Mouse (Mus musculus): Measurements from ENCODE around the gene Nktr. TPM values are rescaled to one million over a fixed set of nuclear protein-coding genes. Genes with fewer than 3 reads are reported as not detected.

Nktr gene
- polyA plus RNA-seq, 1 experiment from 2014 or later = 43.6 TPM

GRCm38 (mm10) chr9:121684702-121685101 lies 34.3 kb upstream of the Nktr start:
- Histone ChIP-seq H3K4me1 (ENCODE audit: insufficient read depth, low read depth, low read length) (no peaks in the 10 kb centered on the region), H3K27me3 (replicated peaks; ENCODE audit: insufficient read depth, low read length) (no peaks in the 10 kb centered on the region), H3K4me2 (replicated peaks; ENCODE audit: low read depth, low read length) (no peak overlapping the region), H3K27ac (ENCODE audit: low read length) (no peak overlapping the region), H3K4me3 (ENCODE audit: low read depth, low read length) (no peak overlapping the region), H3K9ac (replicated peaks; ENCODE audit: low read depth) (no peak overlapping the region), H3K9me3 (ENCODE audit: low read length) (no peaks in the 10 kb centered on the region), H3K36me3 (ENCODE audit: insufficient read depth, low read length) (peaks cover 12% of the 10 kb centered on the region)
- no peak for DNase-seq (ENCODE audit: low spot score)
- ATAC-seq = no peak
- WGBS = 72% methylated on average over 7 of the region's 7 CpGs
- TF ChIP-seq CTCF (IDR thresholded peaks at IDR 0.05) (no peak), EP300 (IDR thresholded peaks at IDR 0.05) (no peak)

GRCm38 (mm10) chr9:121690200-121690651 lies 28.7 kb upstream of the Nktr start:
- Histone ChIP-seq H3K27ac (ENCODE audit: low read length) (no peak overlapping the region), H3K36me3 (ENCODE audit: insufficient read depth, low read length) (peaks cover 9% of the 10 kb centered on the region), H3K4me3 (ENCODE audit: low read depth, low read length) (no peak overlapping the region), H3K4me2 (replicated peaks; ENCODE audit: low read depth, low read length) (no peak overlapping the region), H3K9ac (replicated peaks; ENCODE audit: low read depth) (no peak overlapping the region), H3K4me1 (ENCODE audit: insufficient read depth, low read depth, low read length) (no peaks in the 10 kb centered on the region), H3K9me3 (ENCODE audit: low read length) (no peaks in the 10 kb centered on the region), H3K27me3 (replicated peaks; ENCODE audit: insufficient read depth, low read length) (no peaks in the 10 kb centered on the region)
- ATAC-seq (no peak), DNase-seq (ENCODE audit: low spot score) (no peak)
- WGBS = 68% methylated on average over 15 of the region's 15 CpGs
- no peak for TF ChIP-seq EP300 (IDR thresholded peaks at IDR 0.05)

DNA sequence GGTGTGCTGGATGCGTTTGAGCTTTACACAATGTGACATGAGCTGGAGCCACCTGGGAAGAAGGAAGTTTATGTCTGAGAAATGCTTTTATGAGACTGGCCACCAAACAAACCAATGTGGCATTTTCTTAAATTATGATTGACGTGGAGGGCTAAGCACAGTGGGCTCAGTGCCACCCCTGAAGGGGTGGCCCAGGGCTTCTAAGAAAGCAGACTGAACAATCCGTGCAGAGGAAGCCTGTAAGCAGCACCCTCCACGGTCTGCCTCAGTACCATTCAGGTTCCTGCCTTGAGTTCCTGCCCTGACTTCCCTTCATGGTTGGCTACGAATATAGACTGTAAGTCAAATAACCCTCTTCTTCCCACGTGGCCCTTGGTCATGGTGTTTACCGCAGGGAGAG lies 28.2 kb upstream of the Nktr start:
- Histone ChIP-seq H3K9me3 (ENCODE audit: low read length) (no peaks in the 10 kb centered on the region), H3K4me2 (replicated peaks; ENCODE audit: low read depth, low read length) (no peak overlapping the region), H3K27ac (ENCODE audit: low read length) (no peak overlapping the region), H3K4me3 (ENCODE audit: low read depth, low read length) (no peak overlapping the region), H3K27me3 (replicated peaks; ENCODE audit: insufficient read depth, low read length) (no peaks in the 10 kb centered on the region), H3K9ac (replicated peaks; ENCODE audit: low read depth) (no peak overlapping the region), H3K4me1 (ENCODE audit: insufficient read depth, low read depth, low read length) (no peaks in the 10 kb centered on the region), H3K36me3 (ENCODE audit: insufficient read depth, low read length) (peaks cover 6% of the 10 kb centered on the region; the same call in 1 of the 2 replicates)
- TF ChIP-seq EP300 (IDR thresholded peaks at IDR 0.05) (no peak), CTCF (IDR thresholded peaks at IDR 0.05) (no peak)
- ATAC-seq (no peak), DNase-seq (ENCODE audit: low spot score) (no peak)
- 85% methylated on average over 7 of the region's 7 CpGs for WGBS

GRCm38 (mm10) chr9:121694736-121695135 lies 24.2 kb upstream of the Nktr start:
- no peak overlapping the region for H3K4me3 ChIP-seq (ENCODE audit: low read depth, low read length)
- no peaks in the 10 kb centered on the region for H3K4me1 ChIP-seq (ENCODE audit: insufficient read depth, low read depth, low read length)
- no peak for DNase-seq (ENCODE audit: low spot score)
- no peak overlapping the region for H3K27ac ChIP-seq (ENCODE audit: low read length)
- ATAC-seq = no peak
- H3K9ac ChIP-seq (replicated peaks; ENCODE audit: low read depth) = no peak overlapping the region
- no peaks in the 10 kb centered on the region for H3K36me3 ChIP-seq (ENCODE audit: insufficient read depth, low read length)
- no peaks in the 10 kb centered on the region for H3K9me3 ChIP-seq (ENCODE audit: low read length)
- WGBS = 68% methylated on average over 12 of the region's 12 CpGs
- H3K27me3 ChIP-seq (replicated peaks; ENCODE audit: insufficient read depth, low read length) = no peaks in the 10 kb centered on the region
- TF ChIP-seq CTCF (IDR thresholded peaks at IDR 0.05) = no peak
- no peak for TF ChIP-seq EP300 (IDR thresholded peaks at IDR 0.05)
- no peak overlapping the region for H3K4me2 ChIP-seq (replicated peaks; ENCODE audit: low read depth, low read length)

DNA sequence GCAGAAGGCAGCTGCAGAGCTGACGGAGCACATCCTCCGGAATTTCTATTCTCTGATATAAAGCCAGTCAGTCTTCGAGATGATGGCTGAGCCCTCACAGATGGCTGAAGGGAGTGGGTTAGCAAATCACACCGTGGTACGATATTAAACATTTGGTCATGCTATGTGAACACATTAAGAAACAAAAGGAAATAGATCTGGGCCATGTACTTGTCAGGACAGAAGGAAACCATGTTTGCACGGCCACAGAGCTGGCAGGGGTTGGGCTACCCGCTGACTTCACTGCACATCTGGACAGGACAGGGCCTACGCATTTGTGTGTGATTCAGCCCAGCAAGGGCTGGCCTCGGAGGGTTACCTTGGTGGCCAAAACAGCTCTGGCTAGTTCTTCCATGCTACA lies 22.3 kb upstream of the Nktr start:
- 77% methylated on average over 9 of the region's 9 CpGs for WGBS

GRCm38 (mm10) chr9:121697150-121698049 lies 21.6 kb upstream of the Nktr start:
- WGBS = 100% methylated on average over 1 of the region's 1 CpGs
- H3K4me1 ChIP-seq (ENCODE audit: insufficient read depth, low read depth, low read length) = no peaks in the 10 kb centered on the region
- no peak overlapping the region for H3K4me3 ChIP-seq (ENCODE audit: low read depth, low read length)
- no peaks in the 10 kb centered on the region for H3K27me3 ChIP-seq (replicated peaks; ENCODE audit: insufficient read depth, low read length)
- H3K4me2 ChIP-seq (replicated peaks; ENCODE audit: low read depth, low read length) = no peak overlapping the region
- H3K36me3 ChIP-seq (ENCODE audit: insufficient read depth, low read length) = no peaks in the 10 kb centered on the region
- ATAC-seq = peak; percentile 23
- DNase-seq (ENCODE audit: low spot score) = peak; percentile 71
- no peak overlapping the region for H3K9ac ChIP-seq (replicated peaks; ENCODE audit: low read depth)
- TF ChIP-seq EP300 (IDR thresholded peaks at IDR 0.05) = 0 out of 2 replicates have a peak, but pooled peaks have one; percentile 17
- TF ChIP-seq CTCF (IDR thresholded peaks at IDR 0.05) = peak; percentile 98
- peak overlapping the region; percentile 78 for H3K27ac ChIP-seq (ENCODE audit: low read length)
- no peaks in the 10 kb centered on the region for H3K9me3 ChIP-seq (ENCODE audit: low read length)

More for the DNA sequence above, 22.3 kb upstream of the Nktr start:
- Histone ChIP-seq H3K4me3 (ENCODE audit: low read depth, low read length) (no peak overlapping the region), H3K4me2 (replicated peaks; ENCODE audit: low read depth, low read length) (no peak overlapping the region), H3K36me3 (ENCODE audit: insufficient read depth, low read length) (no peaks in the 10 kb centered on the region), H3K27me3 (replicated peaks; ENCODE audit: insufficient read depth, low read length) (no peaks in the 10 kb centered on the region), H3K9ac (replicated peaks; ENCODE audit: low read depth) (no peak overlapping the region), H3K9me3 (ENCODE audit: low read length) (no peaks in the 10 kb centered on the region), H3K27ac (ENCODE audit: low read length) (peak overlapping the region; percentile 78), H3K4me1 (ENCODE audit: insufficient read depth, low read depth, low read length) (no peaks in the 10 kb centered on the region)
- ATAC-seq (peak; percentile 88), DNase-seq (ENCODE audit: low spot score) (peak; percentile 86)
- TF ChIP-seq EP300 (IDR thresholded peaks at IDR 0.05) (no peak), CTCF (IDR thresholded peaks at IDR 0.05) (no peak)
